12 mouse cellular contexts compared by ENCODE assay signal in genomic region chr8:36361818-36362217, GRCm38 (mm10).
A peak's percentile ranks its signal among the peaks of the same experiment; 100 is the strongest.
DNase-seq lines count a peak whose midpoint lies in the region; ATAC-seq lines count a peak whose summit lies in the region.
"Had no signal": no experiment of that assay in that cellular context is flagged by ENCODE, and none has a peak within 500 bp of the region (broad histone marks: within the 10 kb centered on the region; RNA-seq: fewer than 3 reads in every experiment).

No protein-coding gene starts in this region.

- H3K4me3 ChIP-seq in forebrain, embryonic 15.5 days: no peak overlapping the region
- H3K4me3 ChIP-seq in forebrain, embryonic 10.5 days: no peak overlapping the region
- H3K4me3 ChIP-seq in forebrain, embryonic 16.5 days (replicated peaks; ENCODE audit: low read length): no peak overlapping the region
- H3K4me3 ChIP-seq: heart, embryonic 12.5 days; heart, embryonic 15.5 days; hindbrain, embryonic 10.5 days; hindbrain, embryonic 13.5 days; intestine, embryonic 15.5 days had no signal

- H3K36me3 ChIP-seq in forebrain, embryonic 15.5 days: no peaks in the 10 kb centered on the region
- no peaks in the 10 kb centered on the region for H3K36me3 ChIP-seq in forebrain, embryonic 10.5 days (replicated peaks)
- no peaks in the 10 kb centered on the region for H3K36me3 ChIP-seq in forebrain, embryonic 16.5 days (ENCODE audit: control insufficient read depth, insufficient read depth)
- H3K36me3 ChIP-seq: heart, embryonic 12.5 days; heart, embryonic 15.5 days; hindbrain, embryonic 10.5 days; hindbrain, embryonic 13.5 days; intestine, embryonic 15.5 days had no signal

- peak overlapping the region; percentile 68 for H3K27ac ChIP-seq in forebrain, embryonic 15.5 days (replicated peaks)
- no peak overlapping the region for H3K27ac ChIP-seq in forebrain, embryonic 10.5 days
- H3K27ac ChIP-seq in forebrain, embryonic 16.5 days (ENCODE audit: low read length): no peak overlapping the region
- H3K27ac ChIP-seq: heart, embryonic 15.5 days; hindbrain, embryonic 10.5 days; hindbrain, embryonic 13.5 days; intestine, embryonic 15.5 days had no signal

- ATAC-seq in forebrain, embryonic 15.5 days (replicated peaks): peak; percentile 91
- ATAC-seq in forebrain, embryonic 16.5 days: peak; percentile 87
- no peak for ATAC-seq in megakaryocyte progenitor cell, adult 5-6 weeks (replicated peaks; ENCODE audit: poor library complexity)
- ATAC-seq: hindbrain, embryonic 16.5 days had no signal

- H3K9ac ChIP-seq in forebrain, embryonic 15.5 days (replicated peaks): no peak overlapping the region
- no peak overlapping the region for H3K9ac ChIP-seq in forebrain, embryonic 16.5 days (replicated peaks; ENCODE audit: low read depth, low read length)
- H3K9ac ChIP-seq: heart, embryonic 12.5 days; heart, embryonic 15.5 days; hindbrain, embryonic 13.5 days; intestine, embryonic 15.5 days had no signal

- DNase-seq in forebrain, embryonic 10.5 days (ENCODE audit: extremely low spot score, low spot score): no peak
- peak; percentile 42 for DNase-seq in brain, adult 2 months (ENCODE audit: low read depth, low spot score)
- DNase-seq in cerebellum, postnatal 4 days (ENCODE audit: low spot score in 2 of 2): no peak

- peaks cover 23% of the 10 kb centered on the region for H3K4me1 ChIP-seq in forebrain, embryonic 15.5 days
- no peaks in the 10 kb centered on the region for H3K4me1 ChIP-seq in forebrain, embryonic 10.5 days
- peaks cover 13% of the 10 kb centered on the region for H3K4me1 ChIP-seq in forebrain, embryonic 16.5 days (replicated peaks; ENCODE audit: control insufficient read depth, insufficient read depth, low read length)
- H3K4me1 ChIP-seq: heart, embryonic 12.5 days; heart, embryonic 15.5 days; hindbrain, embryonic 10.5 days; intestine, embryonic 15.5 days had no signal

- no peak overlapping the region for H3K4me2 ChIP-seq in forebrain, embryonic 15.5 days (replicated peaks)
- no peak overlapping the region for H3K4me2 ChIP-seq in forebrain, embryonic 16.5 days (ENCODE audit: low read length)
- H3K4me2 ChIP-seq: heart, embryonic 12.5 days; heart, embryonic 15.5 days; hindbrain, embryonic 13.5 days; intestine, embryonic 15.5 days had no signal

- H3K9me3 ChIP-seq in forebrain, embryonic 15.5 days: no peaks in the 10 kb centered on the region
- H3K9me3 ChIP-seq in forebrain, embryonic 10.5 days: no peaks in the 10 kb centered on the region
- no peaks in the 10 kb centered on the region for H3K9me3 ChIP-seq in forebrain, embryonic 16.5 days (ENCODE audit: control insufficient read depth, low read length)
- H3K9me3 ChIP-seq: heart, embryonic 12.5 days; heart, embryonic 15.5 days; hindbrain, embryonic 10.5 days; hindbrain, embryonic 13.5 days; intestine, embryonic 15.5 days had no signal

- WGBS in forebrain, embryonic 15.5 days: 45% methylated on average over 8 of the region's 8 CpGs
- 69% methylated on average over 8 of the region's 8 CpGs for WGBS in forebrain, embryonic 10.5 days
- 45% methylated on average over 8 of the region's 8 CpGs for WGBS in forebrain, embryonic 16.5 days

- H3K27me3 ChIP-seq in forebrain, embryonic 15.5 days: no peaks in the 10 kb centered on the region
- no peaks in the 10 kb centered on the region for H3K27me3 ChIP-seq in forebrain, embryonic 10.5 days (ENCODE audit: poor library complexity, severe bottlenecking)
- no peaks in the 10 kb centered on the region for H3K27me3 ChIP-seq in forebrain, embryonic 16.5 days (replicated peaks; ENCODE audit: control insufficient read depth, insufficient read depth, low read length)
- H3K27me3 ChIP-seq: heart, embryonic 12.5 days; heart, embryonic 15.5 days; hindbrain, embryonic 13.5 days; intestine, embryonic 15.5 days had no signal
